Mouse (Mus musculus) myocyte (in vitro differentiated cells): ENCODE results near the gene Ccng2.

ENCODE experiments used
- E2F4 ChIP-seq: IDR thresholded peaks from one replicate; pipeline ENCODE4 v1.6.1; 2011; ENCODE audit warnings: mild to moderate bottlenecking, control low read depth, moderate library complexity; ENCODE audit not compliant: insufficient read depth
- MAX ChIP-seq: IDR thresholded peaks from one replicate; pipeline ENCODE4 v1.6.1; 2011; ENCODE audit warnings: low read depth, mild to moderate bottlenecking, control low read depth
- MYOD1 ChIP-seq, 3 experiments: IDR thresholded peaks; one replicate each; pipeline ENCODE4 v1.6.1; 2011; ENCODE audit warnings: control low read depth in 2 of 3, low read depth in 2 of 3, mild to moderate bottlenecking in 2 of 3, moderate library complexity in 1 of 3; ENCODE audit not compliant: insufficient read length in 2 of 3, control insufficient read depth in 1 of 3
- MYOG ChIP-seq, 3 experiments: IDR thresholded peaks; one replicate each; pipeline ENCODE4 v1.6.1; 2011; ENCODE audit warnings: control low read depth in 2 of 3, low read depth in 2 of 3, mild to moderate bottlenecking in 2 of 3; ENCODE audit not compliant: insufficient read length in 2 of 3, control insufficient read depth in 1 of 3, insufficient read depth in 1 of 3
- POLR2A ChIP-seq: IDR thresholded peaks from one replicate; pipeline ENCODE4 v1.6.1; 2011; ENCODE audit warnings: low read depth, mild to moderate bottlenecking, control low read depth, moderate library complexity; ENCODE audit not compliant: insufficient read length
- TCF12 ChIP-seq: IDR thresholded peaks from one replicate; pipeline ENCODE4 v1.6.1; 2011; ENCODE audit warnings: mild to moderate bottlenecking, control low read depth; ENCODE audit not compliant: poor library complexity, insufficient read depth, severe bottlenecking
- TCF3 ChIP-seq: IDR thresholded peaks from one replicate; pipeline ENCODE4 v1.6.1; 2011; ENCODE audit warnings: low read depth, control low read depth; ENCODE audit not compliant: insufficient read length
- USF1 ChIP-seq: IDR thresholded peaks from one replicate; pipeline ENCODE4 v1.6.1; 2011; ENCODE audit warnings: low read depth, mild to moderate bottlenecking, control low read depth, moderate library complexity

- TF ChIP-seq TCF3 (no peak), POLR2A (no peak), MYOG (IDR thresholded peaks at IDR 0.05; ENCODE audit: control insufficient read depth in 1 of 3, insufficient read depth in 1 of 3, insufficient read length in 2 of 3, low read depth in 2 of 3) (no peak), E2F4 (no peak), TCF12 (no peak), MAX (no peak), MYOD1 (IDR thresholded peaks at IDR 0.05; ENCODE audit: control insufficient read depth in 1 of 3, insufficient read length in 2 of 3, low read depth in 2 of 3) (no peak), USF1 (no peak)
These were observed 29.3 kb downstream of the Ccng2 start for GRCm38 (mm10) chr5:93296341-93296746.
